Mouse (Mus musculus) stomach, embryonic 15.5 days (tissue): Measurements from ENCODE around the gene Hps1. TPM values are rescaled to one million over a fixed set of nuclear protein-coding genes. Genes with fewer than 3 reads are reported as not detected.
"Not testable (repeated sequence)": the region's sequence is repeated elsewhere in the genome, so short reads cannot be mapped to it uniquely, and the experiment has no call there.

Experiments
- ATAC-seq: fragments of 200-750 bp; cut with Nextera tagmentation; 2 replicates; pipeline ENCODE4 v1.8.0; 2017; ENCODE audit warnings: low read depth, moderate number of reproducible peaks, moderate TSS enrichment; ENCODE audit not compliant: insufficient read depth, low FRiP score
- H3K27ac ChIP-seq: fragments of 300-500 bp; sonication (generic); 2 replicates; pipeline ENCODE4 v1.5.1; 2015; ENCODE audit warnings: mild to moderate bottlenecking, inconsistent platforms
- H3K27me3 ChIP-seq: fragments of 300-500 bp; sonication (generic); replicated peaks from 2 replicates; pipeline ENCODE4 v1.6.1; 2015; ENCODE audit warnings: inconsistent platforms
- H3K36me3 ChIP-seq: fragments of 300-500 bp; sonication (generic); 2 replicates; pipeline ENCODE4 v1.6.1; 2015; ENCODE audit warnings: inconsistent platforms
- H3K4me1 ChIP-seq: fragments of 300-500 bp; sonication (generic); 2 replicates; pipeline ENCODE4 v1.6.1; 2015; ENCODE audit warnings: inconsistent platforms
- H3K4me2 ChIP-seq: fragments of 300-500 bp; sonication (generic); 2 replicates; pipeline ENCODE4 v1.6.1; 2015; ENCODE audit warnings: mild to moderate bottlenecking, inconsistent platforms
- H3K4me3 ChIP-seq: fragments of 300-500 bp; sonication (generic); replicated peaks from 2 replicates; pipeline ENCODE4 v1.5.1; 2015; ENCODE audit warnings: inconsistent platforms
- H3K9ac ChIP-seq: fragments of 300-500 bp; sonication (generic); 2 replicates; pipeline ENCODE4 v1.6.1; 2015; ENCODE audit warnings: inconsistent platforms
- H3K9me3 ChIP-seq: fragments of 300-500 bp; sonication (generic); 2 replicates; pipeline ENCODE4 v1.6.1; 2016; ENCODE audit warnings: inconsistent platforms
- WGBS: fragments of 180-500 bp; shearing (Covaris S2); methylation state at CpG from one replicate; pipeline ENCODE4 v1.1.7; 2015; 5-methylcytosine and 5-hydroxymethylcytosine counted together
- polyA plus RNA-seq: library from polyadenylated mRNA; unstranded; fragments of >200 nt; fragmentation: Nextera tagmentation; extraction: Ambion mirVana; gene quantifications from 2 replicates; pipeline ENCODE4 v1.2.1, GENCODE M21; 2015

The Hps1 gene
- polyA plus RNA-seq, 1 experiment from 2014 or later = 18.0 TPM

- H3K36me3 ChIP-seq = no peaks in the 10 kb centered on the region
- no peak overlapping the region for H3K4me3 ChIP-seq
- no peak overlapping the region for H3K4me2 ChIP-seq
- H3K27ac ChIP-seq = no peak overlapping the region
- no peaks in the 10 kb centered on the region for H3K9me3 ChIP-seq
- no peaks in the 10 kb centered on the region for H3K27me3 ChIP-seq
- no peak overlapping the region for H3K9ac ChIP-seq
- 49% methylated on average over 8 of the region's 8 CpGs for WGBS
- no peak for ATAC-seq
- peaks cover 9% of the 10 kb centered on the region; the same call in 1 of the 2 replicates for H3K4me1 ChIP-seq
Measured at GRCm38 (mm10) chr19:42785562-42786220, 5.9 kb upstream of the Hps1 start.

- H3K9ac ChIP-seq = no peak overlapping the region
- no peak overlapping the region for H3K4me2 ChIP-seq
- no peaks in the 10 kb centered on the region for H3K9me3 ChIP-seq
- no peaks in the 10 kb centered on the region for H3K36me3 ChIP-seq
- no peak overlapping the region for H3K27ac ChIP-seq
- no peak for ATAC-seq
- 41% methylated on average over 2 of the region's 2 CpGs for WGBS
- no peaks in the 10 kb centered on the region for H3K27me3 ChIP-seq
- peaks cover 10% of the 10 kb centered on the region for H3K4me1 ChIP-seq
- no peak overlapping the region for H3K4me3 ChIP-seq
Measured at GRCm38 (mm10) chr19:42785129-42785528, 5.4 kb upstream of the Hps1 start.

GRCm38 (mm10) chr19:42780156-42780538, 369 bp upstream of the Hps1 start:
- not testable (repeated sequence) for ATAC-seq
- WGBS = 46% methylated on average over 7 of the region's 7 CpGs

GRCm38 (mm10) chr19:42777801-42778200, 2.0 kb downstream of the Hps1 start:
- no peak overlapping the region for H3K4me2 ChIP-seq
- H3K9ac ChIP-seq = no peak overlapping the region
- H3K4me1 ChIP-seq = peaks cover 4% of the 10 kb centered on the region; the same call in 1 of the 2 replicates
- H3K9me3 ChIP-seq = no peaks in the 10 kb centered on the region
- no peaks in the 10 kb centered on the region for H3K36me3 ChIP-seq
- no peaks in the 10 kb centered on the region for H3K27me3 ChIP-seq
- no peak for ATAC-seq
- 79% methylated on average over 5 of the region's 5 CpGs for WGBS
- H3K4me3 ChIP-seq = no peak overlapping the region
- H3K27ac ChIP-seq = no peak overlapping the region

More at GRCm38 (mm10) chr19:42780156-42780538, 369 bp upstream of the Hps1 start:
- not testable (repeated sequence) for H3K9me3 ChIP-seq, H3K4me1 ChIP-seq, H3K27me3 ChIP-seq, H3K36me3 ChIP-seq
- H3K9ac ChIP-seq = peak overlapping the region; percentile 35; the same call in 1 of the 2 replicates
- peak overlapping the region; percentile 76 for H3K4me2 ChIP-seq
- H3K4me3 ChIP-seq = peak overlapping the region; percentile 70
- H3K27ac ChIP-seq = peak overlapping the region; percentile 86

- Histone ChIP-seq H3K36me3 (no peaks in the 10 kb centered on the region), H3K9ac (no peak overlapping the region), H3K4me3 (no peak overlapping the region), H3K4me1 (peaks cover 4% of the 10 kb centered on the region; the same call in 1 of the 2 replicates), H3K27me3 (no peaks in the 10 kb centered on the region), H3K27ac (no peak overlapping the region), H3K4me2 (no peak overlapping the region), H3K9me3 (no peaks in the 10 kb centered on the region)
- 97% methylated on average over 1 of the region's 1 CpGs for WGBS
- ATAC-seq = no peak
Measured at GRCm38 (mm10) chr19:42776813-42777212, 3.0 kb downstream of the Hps1 start.

- H3K27ac ChIP-seq = no peak overlapping the region
- H3K4me1 ChIP-seq = no peaks in the 10 kb centered on the region
- WGBS = 85% methylated on average over 23 of the region's 23 CpGs
- H3K9me3 ChIP-seq = no peaks in the 10 kb centered on the region
- no peak overlapping the region for H3K4me3 ChIP-seq
- no peak overlapping the region for H3K4me2 ChIP-seq
- no peak overlapping the region for H3K9ac ChIP-seq
- no peaks in the 10 kb centered on the region for H3K36me3 ChIP-seq
- no peaks in the 10 kb centered on the region for H3K27me3 ChIP-seq
- ATAC-seq = no peak
Measured at GRCm38 (mm10) chr19:42770141-42770872, 9.5 kb downstream of the Hps1 start.

- no peak for ATAC-seq
- H3K4me1 ChIP-seq = no peaks in the 10 kb centered on the region
- H3K27me3 ChIP-seq = no peaks in the 10 kb centered on the region
- no peak overlapping the region for H3K4me3 ChIP-seq
- WGBS = 86% methylated on average over 10 of the region's 10 CpGs
- no peak overlapping the region for H3K4me2 ChIP-seq
- H3K27ac ChIP-seq = no peak overlapping the region
- H3K9ac ChIP-seq = no peak overlapping the region
- no peaks in the 10 kb centered on the region for H3K36me3 ChIP-seq
- no peaks in the 10 kb centered on the region for H3K9me3 ChIP-seq
Measured at GRCm38 (mm10) chr19:42769648-42770047, 10.1 kb downstream of the Hps1 start.

- no peak overlapping the region for H3K4me2 ChIP-seq
- no peaks in the 10 kb centered on the region for H3K36me3 ChIP-seq
- no peak overlapping the region for H3K27ac ChIP-seq
- H3K9ac ChIP-seq = no peak overlapping the region
- no peaks in the 10 kb centered on the region for H3K9me3 ChIP-seq
- no peaks in the 10 kb centered on the region for H3K4me1 ChIP-seq
- H3K27me3 ChIP-seq = no peaks in the 10 kb centered on the region
- 78% methylated on average over 8 of the region's 8 CpGs for WGBS
- H3K4me3 ChIP-seq = no peak overlapping the region
- ATAC-seq = no peak
Measured at GRCm38 (mm10) chr19:42767361-42767760, 12.4 kb downstream of the Hps1 start.

- 0 out of 2 replicates have a peak overlapping the region, but pooled peaks have one; percentile 40 for H3K27ac ChIP-seq
- no peaks in the 10 kb centered on the region for H3K27me3 ChIP-seq
- H3K4me3 ChIP-seq = no peak overlapping the region
- no peaks in the 10 kb centered on the region for H3K9me3 ChIP-seq
- no peaks in the 10 kb centered on the region for H3K36me3 ChIP-seq
- H3K4me1 ChIP-seq = no peaks in the 10 kb centered on the region
- no peak overlapping the region for H3K9ac ChIP-seq
- no peak overlapping the region for H3K4me2 ChIP-seq
- 62% methylated on average over 10 of the region's 10 CpGs for WGBS
- ATAC-seq = no peak
Measured at GRCm38 (mm10) chr19:42764398-42764797, 15.4 kb downstream of the Hps1 start.

- H3K36me3 ChIP-seq = no peaks in the 10 kb centered on the region
- H3K9me3 ChIP-seq = no peaks in the 10 kb centered on the region
- no peak for ATAC-seq
- peaks cover 30% of the 10 kb centered on the region for H3K4me1 ChIP-seq
- no peak overlapping the region for H3K4me2 ChIP-seq
- no peak overlapping the region for H3K9ac ChIP-seq
- no peak overlapping the region for H3K4me3 ChIP-seq
- no peak overlapping the region for H3K27ac ChIP-seq
- no peaks in the 10 kb centered on the region for H3K27me3 ChIP-seq
- WGBS = 87% methylated on average over 6 of the region's 6 CpGs
Measured at GRCm38 (mm10) chr19:42756671-42757070, 23.1 kb downstream of the Hps1 start.

- no peak overlapping the region for H3K4me2 ChIP-seq
- H3K27ac ChIP-seq = no peak overlapping the region
- ATAC-seq = no peak
- no peaks in the 10 kb centered on the region for H3K36me3 ChIP-seq
- H3K27me3 ChIP-seq = no peaks in the 10 kb centered on the region
- no peaks in the 10 kb centered on the region for H3K9me3 ChIP-seq
- 61% methylated on average over 15 of the region's 15 CpGs for WGBS
- H3K9ac ChIP-seq = no peak overlapping the region
- H3K4me1 ChIP-seq = peaks cover 33% of the 10 kb centered on the region
- H3K4me3 ChIP-seq = no peak overlapping the region
Measured at GRCm38 (mm10) chr19:42755148-42755870, 24.5 kb downstream of the Hps1 start.
